Mouse (Mus musculus) urinary bladder, postnatal 10 days (tissue): ENCODE data around the gene Dppa3.
"Not testable (repeated sequence)": the region's sequence is repeated elsewhere in the genome, so short reads cannot be mapped to it uniquely, and the experiment has no call there.

ENCODE experiments used
- DNase-seq: peaks from one replicate; pipeline ENCODE4 v3.0.0; 2022; ENCODE audit warnings: low spot score

Dppa3 gene

DNA sequence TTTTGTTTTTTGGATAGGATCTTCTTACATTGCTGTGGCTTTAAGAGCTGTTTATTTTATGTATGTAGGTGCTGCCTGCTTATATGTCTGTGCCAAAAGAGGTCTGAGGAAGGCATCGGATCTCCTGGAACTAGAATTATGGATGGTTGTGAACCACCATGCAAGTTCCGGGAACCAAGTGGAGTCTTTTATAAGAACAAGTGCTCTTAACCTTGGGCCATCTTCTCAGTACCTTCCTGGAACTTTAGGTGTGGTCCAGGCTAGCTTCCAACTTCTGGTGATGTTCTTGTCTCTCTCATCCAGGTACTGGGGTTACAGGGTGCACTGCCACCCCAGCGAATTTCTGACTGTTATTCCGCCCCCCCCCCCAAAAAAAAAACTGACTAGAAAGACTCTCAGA is 13.8 kb upstream of the Dppa3 start:
- DNase-seq: no peak

DNA sequence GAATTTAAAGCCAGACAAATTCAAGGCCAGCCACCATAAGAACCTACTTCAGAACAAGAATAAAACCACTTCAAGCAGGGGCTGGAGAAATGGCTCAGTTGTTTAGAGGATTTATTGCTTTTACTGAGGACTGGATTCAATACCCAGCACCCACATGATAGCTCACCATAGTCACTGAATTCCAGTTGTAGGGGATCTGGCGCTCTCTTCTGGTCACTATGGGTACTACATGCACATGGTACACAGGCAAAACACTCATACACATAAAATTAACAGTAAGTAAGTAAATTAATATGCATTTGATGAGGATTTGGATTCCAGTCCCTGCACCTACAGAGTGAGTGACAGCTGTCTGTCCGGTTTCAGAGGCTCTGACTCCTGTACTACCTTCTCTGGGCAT is 12.2 kb upstream of the Dppa3 start:
- no peak for DNase-seq

DNA sequence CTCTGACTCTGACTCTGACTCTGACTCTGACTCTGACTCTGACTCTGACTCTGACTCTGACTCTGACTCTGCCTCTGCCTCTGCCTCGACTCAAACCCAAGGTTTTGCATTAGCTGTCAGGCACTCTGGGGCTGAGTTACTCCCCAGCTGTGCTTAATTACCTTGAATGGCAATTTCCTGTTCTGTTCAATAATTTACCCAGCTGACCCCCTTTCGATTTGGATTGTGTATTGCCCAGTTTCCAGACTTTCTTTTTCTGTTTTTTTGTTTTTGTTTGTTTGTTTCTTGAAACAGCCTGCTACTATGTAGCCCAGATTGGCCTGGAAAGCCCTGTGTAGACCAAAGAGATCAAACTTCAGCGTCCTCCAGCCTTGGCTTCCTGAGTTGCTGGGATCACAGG is 10.2 kb upstream of the Dppa3 start:
- no peak for DNase-seq

DNA sequence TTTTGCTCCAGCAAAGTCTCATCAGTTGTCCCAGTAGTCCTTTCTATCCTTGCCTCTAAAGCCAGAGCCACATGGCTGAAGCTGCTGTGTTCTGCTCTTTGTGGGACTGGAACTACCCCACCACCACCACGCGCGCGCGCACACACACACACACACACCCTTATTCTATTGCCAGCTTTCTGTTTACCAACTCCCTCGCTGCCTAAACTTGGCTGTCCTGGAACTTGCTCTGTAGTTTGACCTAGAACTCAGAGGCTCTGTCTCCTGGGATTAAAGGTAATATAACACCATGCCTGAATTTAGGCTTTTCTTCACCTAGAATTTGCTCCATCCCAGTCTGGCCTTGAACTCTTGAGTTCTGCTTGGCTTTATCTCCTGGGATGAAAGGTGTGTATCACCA is 5.1 kb upstream of the Dppa3 start:
- DNase-seq: no peak

DNA sequence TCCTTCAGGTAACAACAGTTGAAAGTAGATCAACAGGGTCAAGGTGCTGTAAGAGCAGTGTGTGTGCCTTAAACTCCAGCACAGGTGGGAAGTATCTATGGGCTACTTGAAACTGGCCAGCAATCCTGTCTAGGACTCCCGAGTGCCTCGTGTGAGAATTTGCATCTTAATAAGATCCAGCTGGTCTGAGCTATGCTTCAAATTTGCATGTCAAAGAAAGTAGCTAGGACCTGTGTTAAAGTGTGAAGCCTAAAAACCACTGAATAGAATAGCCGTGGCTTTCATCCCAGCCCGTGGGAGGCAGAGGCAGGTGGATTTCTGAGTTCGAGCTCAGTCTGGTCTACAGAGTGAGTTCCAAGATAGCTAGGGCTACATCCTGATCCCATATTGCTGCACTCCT is 1.7 kb upstream of the Dppa3 start:
- no peak for DNase-seq

DNA sequence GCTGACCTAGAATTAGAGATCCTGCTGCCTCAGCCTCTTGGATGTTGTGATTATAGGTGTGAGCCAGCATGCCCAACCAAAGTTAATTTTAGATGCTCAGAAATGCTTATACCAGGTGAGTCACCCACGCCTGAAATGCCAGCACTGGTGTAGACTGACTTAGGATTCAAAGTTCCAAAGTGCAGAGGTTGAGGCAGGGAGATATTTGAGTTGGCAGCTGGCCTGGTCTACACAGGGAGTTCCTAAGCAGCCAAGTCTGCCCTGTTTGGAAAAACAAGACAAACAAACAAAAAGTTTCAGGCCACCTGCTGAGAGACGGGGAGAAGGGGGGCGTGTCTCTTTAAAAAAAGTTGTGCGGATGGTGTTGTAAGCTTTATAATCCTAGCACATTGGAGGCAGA is 1.1 kb upstream of the Dppa3 start:
- DNase-seq: no peak

DNA sequence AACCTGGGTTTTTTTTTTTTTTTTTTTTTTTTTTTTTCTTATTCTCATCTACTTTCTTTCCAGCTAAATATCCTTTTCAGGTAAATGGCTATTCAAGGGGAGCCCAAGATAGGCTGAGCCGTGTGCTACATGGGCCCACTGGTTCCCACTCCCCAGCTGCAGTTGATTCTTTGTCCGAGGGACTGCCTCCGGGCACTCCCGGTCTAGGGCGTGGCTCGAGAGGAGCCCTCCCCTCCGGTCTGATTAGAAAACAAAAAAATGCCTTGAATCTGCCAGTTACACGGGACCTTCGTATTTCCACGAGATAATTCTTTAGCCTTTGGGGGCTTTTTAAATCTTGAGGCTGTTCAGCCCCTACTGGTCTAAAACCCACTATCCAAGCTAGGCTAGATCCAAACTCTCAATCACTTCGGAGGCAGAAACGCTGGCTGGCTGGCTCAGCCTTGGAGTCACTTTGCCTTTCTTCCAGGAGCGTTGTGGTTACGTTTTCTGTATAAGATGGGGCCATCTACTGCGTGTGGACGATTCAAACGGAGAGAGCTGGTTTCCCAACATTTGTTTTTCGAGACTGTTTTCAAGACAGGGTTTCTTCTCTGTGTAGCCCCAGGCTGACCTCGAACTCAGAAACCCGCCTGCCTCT is 1.4 kb downstream of the Dppa3 start:
- no peak for DNase-seq

DNA sequence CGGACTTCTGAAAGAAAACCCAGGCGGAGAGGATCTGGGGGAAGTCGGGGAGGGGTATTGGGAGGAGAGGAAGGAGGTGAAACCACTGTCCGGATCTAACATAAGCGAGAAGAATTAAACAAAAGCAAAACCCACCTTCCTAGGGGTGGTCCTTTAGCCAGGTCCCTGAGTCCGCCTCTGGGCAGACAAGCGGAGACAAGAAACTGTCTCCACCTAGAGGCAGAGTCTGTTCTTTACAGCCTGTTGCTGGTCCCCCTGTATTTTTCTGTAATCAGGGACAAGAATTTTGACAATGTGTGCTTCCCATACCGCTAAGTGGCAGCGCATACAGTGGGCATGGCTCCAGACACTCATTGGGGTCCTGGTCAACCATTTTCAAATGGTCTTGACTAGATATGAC is 7.2 kb downstream of the Dppa3 start:
- no peak for DNase-seq

DNA sequence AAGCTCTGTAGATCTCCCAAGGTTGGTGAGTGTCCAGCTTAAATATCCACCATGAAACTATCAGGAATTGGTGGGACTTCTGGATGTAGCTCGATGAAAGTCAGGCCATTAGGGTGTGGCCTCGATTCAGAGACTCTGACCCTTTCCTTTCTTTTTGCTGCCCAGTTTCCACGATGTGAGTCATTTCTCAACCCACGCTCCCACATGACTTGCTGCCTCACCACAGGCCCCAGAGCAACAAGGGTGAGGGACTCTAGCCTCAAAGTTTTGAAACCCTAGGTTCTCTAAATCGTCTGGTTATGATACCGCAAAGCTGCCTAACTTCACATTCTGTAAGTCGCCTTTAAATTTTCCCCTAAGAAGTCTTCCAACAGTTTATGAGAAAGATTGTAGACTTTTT is 9.1 kb downstream of the Dppa3 start:
- no peak for DNase-seq

DNA sequence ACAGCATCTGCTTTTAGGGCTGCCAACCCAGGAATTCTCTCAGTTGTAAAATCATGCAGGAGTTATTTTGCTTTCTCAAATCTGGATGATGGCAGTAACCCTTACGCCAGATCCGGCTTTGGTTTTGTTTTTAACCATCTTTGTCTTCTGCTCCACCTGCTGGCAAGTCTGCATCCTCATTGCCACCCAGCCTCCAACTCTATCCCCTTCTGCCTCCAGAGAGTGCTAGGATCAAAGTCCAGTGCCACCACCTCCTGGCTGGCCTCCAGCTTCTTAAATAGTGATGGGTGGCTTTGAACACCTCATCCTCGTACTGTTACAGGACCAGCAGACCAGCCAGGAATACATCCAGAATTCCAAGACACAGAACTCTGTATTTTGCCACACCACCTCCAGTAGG is 10.5 kb downstream of the Dppa3 start:
- DNase-seq: no peak

DNA sequence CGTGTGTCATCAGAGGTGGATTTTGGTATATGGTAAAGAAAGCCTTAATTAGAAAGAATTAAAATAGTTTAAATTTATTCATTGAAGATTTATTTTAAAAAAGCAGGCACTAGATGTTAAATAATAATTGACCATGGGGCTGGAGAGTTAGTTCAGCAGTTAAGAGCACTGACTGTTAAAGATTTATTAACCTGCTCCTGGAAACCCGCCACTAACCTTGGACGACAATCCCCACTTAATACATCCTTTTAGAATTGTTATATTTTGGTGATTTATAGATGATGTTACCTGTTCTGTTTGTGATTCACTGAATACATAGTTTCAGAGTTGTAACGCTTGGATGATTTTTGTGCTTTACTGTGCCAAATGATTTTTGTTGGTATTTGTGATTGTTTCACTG is 11.4 kb downstream of the Dppa3 start:
- not testable (repeated sequence) for DNase-seq

DNA sequence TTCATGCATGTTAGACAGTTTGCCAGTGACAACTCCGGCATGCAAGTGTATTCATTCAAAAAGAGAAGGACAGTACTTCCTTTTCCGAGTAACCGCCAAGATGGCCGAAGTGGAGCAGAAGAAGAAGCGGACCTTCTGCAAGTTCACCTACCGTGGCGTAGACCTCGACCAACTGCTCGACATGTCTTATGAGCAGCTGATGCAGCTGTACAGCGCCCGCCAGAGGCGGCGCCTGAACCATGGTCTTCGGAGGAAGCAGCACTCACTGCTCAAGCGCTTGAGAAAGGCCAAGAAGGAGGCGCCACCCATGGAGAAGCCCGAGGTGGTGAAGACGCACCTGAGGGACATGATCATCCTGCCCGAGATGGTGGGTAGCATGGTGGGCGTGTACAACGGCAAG is 18.0 kb downstream of the Dppa3 start:
- DNase-seq: not testable (repeated sequence)

DNA sequence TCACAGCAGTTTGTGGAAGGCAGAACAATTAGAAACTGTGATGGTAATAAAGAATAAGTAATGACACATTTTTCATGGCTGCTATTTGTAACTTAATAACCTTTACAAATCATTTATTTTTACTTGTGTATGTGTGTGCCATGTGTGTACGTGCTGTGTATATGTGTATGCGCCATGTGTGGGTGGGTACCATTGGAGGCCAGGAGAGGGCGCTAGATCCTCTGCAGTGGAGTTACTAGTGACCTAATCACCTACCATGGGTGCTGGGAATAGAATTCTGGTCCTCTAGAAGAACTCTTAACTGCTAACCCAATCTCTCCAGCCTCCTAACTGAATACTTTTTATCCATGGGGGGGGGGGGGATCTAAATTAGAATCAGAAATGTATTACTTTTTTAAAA is 23.7 kb downstream of the Dppa3 start:
- DNase-seq: no peak

DNA sequence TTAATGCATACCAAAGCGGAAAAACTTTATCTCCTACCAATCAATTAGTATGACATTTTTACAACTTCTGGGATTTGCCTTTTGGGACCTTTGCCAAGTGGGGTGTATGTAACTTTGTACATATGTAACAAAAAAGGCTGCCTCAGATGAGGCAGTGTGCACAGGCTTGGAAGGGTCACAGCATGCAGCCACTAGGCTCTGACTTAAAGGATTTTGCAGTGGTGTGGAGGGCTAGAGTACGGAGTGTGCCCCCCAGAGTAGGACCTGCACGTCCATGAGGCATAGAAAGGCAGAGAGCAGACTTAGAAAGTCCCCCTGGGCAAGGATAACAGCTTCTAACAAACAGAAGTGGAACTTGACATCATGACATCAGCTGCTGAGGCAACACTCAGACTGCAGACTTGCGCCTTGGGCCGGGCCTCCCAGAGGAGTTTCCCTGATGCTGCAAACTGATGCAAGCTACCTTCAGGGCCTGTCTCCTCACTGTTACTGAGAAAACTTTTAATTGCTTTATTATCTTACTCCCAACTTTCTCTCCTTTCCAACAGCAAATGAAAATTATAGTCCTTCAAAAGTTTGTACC is 24.3 kb downstream of the Dppa3 start:
- DNase-seq: no peak

DNA sequence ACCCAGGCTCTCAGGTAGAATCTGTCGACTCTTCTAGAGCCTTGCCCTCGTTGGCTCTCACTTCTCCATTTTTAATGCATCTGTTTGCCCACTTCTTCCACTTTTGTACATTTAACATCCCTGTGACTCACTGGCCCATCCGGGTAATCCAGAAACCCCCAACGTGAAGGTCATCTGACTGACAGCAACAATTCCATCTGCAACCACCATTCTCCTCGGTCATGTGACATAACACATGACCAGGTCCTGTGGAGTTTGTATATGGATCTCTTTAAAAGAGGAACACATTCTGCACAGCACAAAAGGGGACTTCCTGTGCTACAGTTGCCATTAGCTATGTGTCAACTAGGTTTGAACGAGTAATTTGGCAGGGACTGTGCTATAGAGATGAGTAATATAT is 28.1 kb downstream of the Dppa3 start:
- no peak for DNase-seq

DNA sequence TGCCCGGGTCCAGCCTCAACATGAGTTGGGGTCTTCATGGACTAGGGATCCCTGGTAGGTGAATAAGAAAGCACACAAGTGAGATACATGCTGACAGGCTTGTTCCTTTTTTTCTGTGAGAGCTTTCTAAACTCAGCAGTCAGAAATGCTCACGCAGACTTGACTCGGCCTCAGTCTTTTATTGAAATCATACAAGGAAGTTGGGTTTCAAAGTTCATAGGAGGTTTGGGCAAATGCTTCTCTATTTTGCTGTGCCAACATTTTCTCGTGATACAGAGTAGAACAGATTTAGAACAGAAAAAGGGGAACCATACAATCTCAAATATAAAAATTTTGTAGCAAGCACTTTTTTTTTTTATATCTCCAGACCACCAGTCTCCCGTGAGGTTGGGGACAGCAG is 31.4 kb downstream of the Dppa3 start:
- no peak for DNase-seq

DNA sequence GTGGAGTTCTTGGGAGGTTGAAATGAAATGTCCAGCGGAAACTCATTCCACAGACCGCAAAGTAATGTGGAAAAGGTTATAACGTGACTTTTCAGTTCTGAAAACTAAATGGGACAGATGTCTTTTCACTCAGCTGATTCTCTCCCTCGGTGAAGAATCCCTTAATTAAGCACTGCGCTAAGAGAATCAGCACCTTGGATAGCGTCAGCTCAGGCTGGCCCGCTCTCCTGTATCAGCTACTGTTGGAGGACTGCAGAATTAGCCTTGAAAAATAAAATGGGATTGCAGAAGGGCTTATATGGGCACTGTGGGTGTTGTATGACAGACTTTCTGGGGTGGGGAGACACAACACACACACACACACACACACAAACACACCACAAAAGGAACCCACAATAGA is 33.4 kb downstream of the Dppa3 start:
- no peak for DNase-seq

DNA sequence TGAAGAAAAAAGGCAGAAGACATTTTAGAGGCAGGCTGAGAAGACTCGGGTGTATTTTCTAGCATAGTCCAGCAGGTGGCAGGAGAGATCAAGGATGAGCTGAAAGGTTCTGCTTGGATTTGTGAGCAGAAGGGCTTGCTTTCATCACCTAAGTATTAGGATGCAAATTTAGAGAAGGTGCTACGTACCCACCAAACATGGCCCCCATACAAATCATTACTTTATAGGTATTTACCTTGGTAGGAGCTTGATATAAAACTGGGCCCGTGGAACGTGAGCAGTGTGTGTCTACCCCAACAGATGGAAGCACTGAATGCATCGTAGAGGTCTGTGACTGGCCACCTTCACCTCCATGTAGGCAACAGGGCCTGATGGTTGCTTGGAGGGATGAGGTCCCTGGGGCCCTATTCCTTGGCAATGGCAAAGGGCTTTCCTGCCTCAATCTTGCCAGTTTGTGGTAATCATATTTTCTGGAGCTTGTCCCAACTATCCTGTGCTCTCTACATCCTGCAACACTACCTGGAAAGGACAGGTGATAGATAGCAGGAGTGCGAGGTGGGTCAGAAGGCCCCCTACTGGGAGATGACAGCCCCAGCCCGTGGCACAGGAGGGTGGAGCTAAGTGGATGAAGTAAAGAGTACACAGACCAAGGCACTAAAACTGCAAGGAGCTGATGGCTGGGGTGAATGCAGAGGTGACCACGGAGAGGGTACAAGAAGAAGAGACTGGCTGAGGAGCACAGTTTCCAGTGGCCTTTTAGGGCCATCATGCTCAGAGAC is 34.6 kb downstream of the Dppa3 start:
- no peak for DNase-seq

DNA sequence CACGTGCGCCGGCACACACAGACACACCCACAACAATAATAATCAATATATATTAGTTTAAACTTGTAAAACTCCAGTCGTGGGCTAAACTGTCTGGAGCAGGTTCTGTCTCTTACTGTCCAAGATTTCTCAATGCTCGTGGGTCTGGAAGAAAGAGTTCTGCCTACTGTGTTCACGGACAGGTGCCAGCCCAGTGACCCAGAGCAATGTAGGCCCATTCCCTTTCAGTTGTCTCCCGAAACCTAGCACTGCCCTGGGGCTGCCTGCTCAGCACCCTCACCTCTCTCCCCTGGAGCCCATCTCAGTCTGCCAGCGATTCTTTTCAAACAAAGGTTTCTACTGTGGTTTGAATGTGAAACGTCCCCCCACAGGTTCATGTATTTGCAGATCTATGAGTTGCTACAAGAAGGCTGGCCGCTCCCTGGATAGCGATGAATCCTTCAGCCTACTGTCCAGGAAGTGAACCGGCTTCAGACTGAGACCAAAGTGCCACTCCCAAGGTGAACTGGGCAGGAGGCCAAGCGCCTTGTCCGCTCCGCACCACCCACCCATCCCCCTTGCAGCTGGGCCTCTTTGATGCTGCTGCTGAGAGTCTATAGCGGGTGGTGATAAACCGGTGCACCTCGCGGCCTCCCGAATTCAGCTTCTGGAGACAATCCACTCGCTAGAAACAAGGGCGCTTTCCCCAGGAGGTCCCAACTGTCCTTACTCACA is 36.5 kb downstream of the Dppa3 start:
- no peak for DNase-seq

DNA sequence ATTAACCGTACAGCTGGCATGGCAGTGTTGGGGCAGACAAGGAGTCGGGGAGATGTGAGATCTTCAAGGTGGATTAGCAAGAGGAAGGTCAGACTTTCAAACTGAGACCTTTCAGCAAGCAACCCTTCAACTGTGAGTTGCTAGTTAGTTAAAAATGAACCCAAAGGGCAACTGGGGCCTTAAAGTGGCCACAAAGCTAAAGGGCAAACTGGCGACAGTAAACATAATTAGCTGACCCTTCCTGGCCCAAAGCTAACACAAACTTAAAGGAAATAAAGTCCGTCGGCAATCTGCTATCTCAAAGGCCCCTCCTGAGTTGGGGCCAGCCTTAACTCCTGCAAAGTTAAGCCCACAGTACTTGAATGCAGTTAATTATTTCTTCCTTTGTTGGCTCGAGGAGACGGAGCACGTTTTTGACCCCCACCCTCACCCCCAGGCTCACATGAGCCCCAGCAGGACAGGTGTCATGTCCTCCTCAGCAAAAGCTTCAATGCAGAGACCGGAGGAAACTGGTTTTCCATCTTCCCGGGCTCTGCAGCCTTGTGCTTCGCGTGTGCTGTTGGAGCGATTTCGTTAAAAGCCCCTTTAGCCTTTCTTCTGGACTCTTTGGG is 37.5 kb downstream of the Dppa3 start:
- no peak for DNase-seq

DNA sequence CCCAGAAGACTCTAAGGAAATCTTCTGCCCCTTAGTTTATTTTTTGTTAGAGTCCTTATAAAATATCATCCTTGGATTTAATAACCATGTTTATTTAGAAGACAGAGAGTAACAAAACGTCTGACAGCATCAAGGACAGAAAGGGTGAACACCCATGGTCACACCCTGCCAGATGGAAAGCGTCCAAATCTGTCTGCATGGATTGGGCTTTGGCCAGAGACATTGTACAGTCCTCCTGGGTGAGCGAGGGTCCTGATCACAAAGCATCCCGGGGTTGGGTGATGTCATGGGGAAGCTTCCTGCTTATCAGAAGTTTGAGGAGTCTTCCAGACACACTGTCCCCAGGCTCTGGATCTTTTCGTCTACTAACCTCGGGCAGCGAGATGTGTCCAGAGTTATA is 39.7 kb downstream of the Dppa3 start:
- DNase-seq: no peak

DNA sequence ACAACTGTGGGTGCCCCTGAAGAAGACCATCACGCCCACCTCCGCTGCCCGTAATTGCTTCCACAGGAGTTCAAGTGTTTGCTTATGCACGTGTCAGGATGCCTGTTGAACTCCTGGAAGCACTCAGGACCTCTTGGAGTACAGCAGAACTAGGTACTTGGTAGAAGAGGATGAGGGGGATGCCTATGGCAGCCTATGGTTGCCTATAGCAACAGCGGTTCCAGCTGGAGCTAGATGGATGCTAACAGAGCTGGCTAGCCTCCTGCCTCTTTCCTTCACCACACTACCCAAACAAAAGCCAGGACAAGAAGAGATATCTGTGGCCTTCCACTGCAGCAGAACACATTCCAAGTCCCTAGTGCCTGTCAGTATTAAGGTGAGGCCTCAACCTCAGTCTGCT is 41.5 kb downstream of the Dppa3 start:
- DNase-seq: no peak

DNA sequence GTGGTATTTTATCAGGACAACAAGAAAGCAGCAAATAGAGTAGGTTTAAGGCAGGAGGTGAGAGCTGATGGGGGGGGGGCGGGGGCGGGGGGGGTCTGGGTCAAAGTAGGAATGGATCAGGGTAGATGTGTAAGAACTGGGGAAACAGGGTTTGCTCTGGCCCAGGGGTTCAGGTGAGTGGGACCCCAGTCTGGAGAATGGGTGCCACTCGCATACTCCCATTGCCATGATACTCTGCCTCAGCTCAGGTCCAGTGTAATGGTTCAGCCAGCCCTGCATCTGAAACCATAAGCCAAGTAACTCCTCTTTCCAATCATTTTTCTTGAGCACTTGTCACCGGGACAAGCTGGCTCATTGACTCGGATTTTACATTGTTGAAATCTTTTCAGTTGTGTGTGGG is 42.6 kb downstream of the Dppa3 start:
- no peak for DNase-seq
